Comparison of ENCODE assay signal across 16 mouse cellular contexts in the genomic region with DNA sequence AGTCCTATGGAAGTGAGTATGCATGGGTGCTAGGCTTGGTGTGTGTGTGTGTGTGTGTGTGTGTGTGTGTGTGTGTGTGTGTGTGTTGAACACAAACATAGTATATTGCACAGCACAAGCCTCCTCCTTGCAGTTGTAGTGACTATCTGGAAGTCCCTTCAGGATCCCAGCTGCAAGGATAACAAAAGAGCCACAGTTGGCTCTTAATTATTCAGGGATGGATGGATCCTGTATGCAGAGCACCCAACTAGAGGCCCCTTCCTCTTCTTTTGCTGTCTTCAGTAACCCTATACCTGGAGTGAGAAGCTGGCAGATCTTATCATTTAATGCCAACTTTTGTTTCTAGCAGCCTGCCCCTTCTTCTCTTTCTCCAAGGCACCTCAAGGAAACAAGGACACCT. TPM values are rescaled to one million over a fixed set of nuclear protein-coding genes. Genes with fewer than 3 reads are reported as not detected.
"Had no signal": no experiment of that assay in that cellular context is flagged by ENCODE, and none has a peak within 500 bp of the region (broad histone marks: within the 10 kb centered on the region; RNA-seq: fewer than 3 reads in every experiment).

No protein-coding gene starts in this region.

- DNase-seq: left cerebral cortex, postnatal 4 days; liver; liver, embryonic 13.5 days; liver, postnatal 0 days; lung, adult 18-20 months; lung, adult 2 months; lung, embryonic 14.5 days; lung, postnatal 10 days; lung, postnatal 14 days; lung, postnatal 36 days; lung, postnatal 4 days; midbrain, embryonic 14.5 days had no signal

RNA-seq across cellular contexts. Expression of gene Sema5b, which starts 7.0 kb away (rescaled TPM):
- total RNA-seq: megakaryocyte progenitor cell, adult 5-6 weeks; megakaryocyte, adult 5-6 weeks; megakaryocyte-erythroid progenitor cell, adult 5-6 weeks; monocyte, adult 5-6 weeks had no signal

RNA-seq across cellular contexts. Expression of gene Pdia5, which starts 57.3 kb away (rescaled TPM):
- total RNA-seq: monocyte, adult 5-6 weeks had no signal
